Mouse (Mus musculus): ENCODE data around the gene Map7d2. TPM values are rescaled to one million over a fixed set of nuclear protein-coding genes. Genes with fewer than 3 reads are reported as not detected.

The Map7d2 gene
- total and polyA plus RNA-seq, 3 experiments, result 0.10 TPM; not detected in 2

GRCm38 (mm10) chrX:159371831-159372752 lies 42.3 kb upstream of the Map7d2 start, which contains the start of gene Eif1ax (continued):
- TF ChIP-seq RCOR1 (IDR thresholded peaks at IDR 0.05; ENCODE audit: low read depth, low read length), result no peak
- no peak for TF ChIP-seq CHD1 (IDR thresholded peaks at IDR 0.05; ENCODE audit: low read depth, low read length)
- peak; percentile 62; the same call in 1 of the 2 replicates for TF ChIP-seq ZMIZ1 (IDR thresholded peaks at IDR 0.05; ENCODE audit: low read depth, low read length)
- TF ChIP-seq POLR2A (IDR thresholded peaks at IDR 0.05; ENCODE audit: control insufficient read depth in 1 of 2, insufficient read depth in 1 of 2, low read depth in 1 of 2, low read length in 2 of 2, poor library complexity in 1 of 2), result peak; percentile 68 to 87
- TF ChIP-seq GATA1 (IDR thresholded peaks at IDR 0.05; ENCODE audit: low read depth, low read length), result no peak
- TF ChIP-seq MAFK (IDR thresholded peaks at IDR 0.05; ENCODE audit: borderline replicate concordance, low read depth, low read length), result no peak
- TF ChIP-seq JUND (IDR thresholded peaks at IDR 0.05; ENCODE audit: low read depth, low read length), result no peak
- no peak for TF ChIP-seq ZKSCAN1 (IDR thresholded peaks at IDR 0.05; ENCODE audit: low read depth, low read length)
- TF ChIP-seq HCFC1 (IDR thresholded peaks at IDR 0.05; ENCODE audit: low read depth, low read length), result no peak; the same call in 1 of the 2 replicates
- TF ChIP-seq TAL1 (IDR thresholded peaks at IDR 0.05; ENCODE audit: low read length), result no peak
- no peak for TF ChIP-seq RAD21 (IDR thresholded peaks at IDR 0.05; ENCODE audit: low read depth, low read length)
- no peak for TF ChIP-seq GABPA (IDR thresholded peaks at IDR 0.05; ENCODE audit: low read depth, low read length)
- TF ChIP-seq POLR2AphosphoS2 (IDR thresholded peaks at IDR 0.05; ENCODE audit: low read length), result peak; percentile 84
- TF ChIP-seq USF2 (IDR thresholded peaks at IDR 0.05; ENCODE audit: borderline replicate concordance in 1 of 2, insufficient read depth in 1 of 2, low read depth in 1 of 2, low read length in 2 of 2), result no peak
- TF ChIP-seq ETS1 (IDR thresholded peaks at IDR 0.05; ENCODE audit: low read depth, low read length), result no peak
- no peak for TF ChIP-seq UBTF (IDR thresholded peaks at IDR 0.05; ENCODE audit: borderline replicate concordance, insufficient read depth, low read depth, low read length)
- peak; percentile 81 for TF ChIP-seq MXI1 (IDR thresholded peaks at IDR 0.05; ENCODE audit: low read depth, low read length)
- no peak for TF ChIP-seq TBP (IDR thresholded peaks at IDR 0.05; ENCODE audit: low read depth, low read length)
- TF ChIP-seq CHD2 (IDR thresholded peaks at IDR 0.05; ENCODE audit: low read length), result no peak
- no peak for TF ChIP-seq SMC3 (IDR thresholded peaks at IDR 0.05; ENCODE audit: low read depth, low read length)
- TF ChIP-seq ZNF384 (IDR thresholded peaks at IDR 0.05; ENCODE audit: low read depth, low read length), result no peak
- 0 out of 2 replicates have a peak, but pooled peaks have one; percentile 18 for TF ChIP-seq TCF12 (IDR thresholded peaks at IDR 0.05; ENCODE audit: low read depth, low read length)
- TF ChIP-seq KAT2A (conservative IDR thresholded peaks at IDR 0.05; ENCODE audit: low read depth, low read length), result no peak
- TF ChIP-seq MYB (IDR thresholded peaks at IDR 0.05; ENCODE audit: low read depth, low read length), result no peak

Measured in MEL (cell line).